Mouse (Mus musculus): ENCODE data around the gene Prdx5.

DNA sequence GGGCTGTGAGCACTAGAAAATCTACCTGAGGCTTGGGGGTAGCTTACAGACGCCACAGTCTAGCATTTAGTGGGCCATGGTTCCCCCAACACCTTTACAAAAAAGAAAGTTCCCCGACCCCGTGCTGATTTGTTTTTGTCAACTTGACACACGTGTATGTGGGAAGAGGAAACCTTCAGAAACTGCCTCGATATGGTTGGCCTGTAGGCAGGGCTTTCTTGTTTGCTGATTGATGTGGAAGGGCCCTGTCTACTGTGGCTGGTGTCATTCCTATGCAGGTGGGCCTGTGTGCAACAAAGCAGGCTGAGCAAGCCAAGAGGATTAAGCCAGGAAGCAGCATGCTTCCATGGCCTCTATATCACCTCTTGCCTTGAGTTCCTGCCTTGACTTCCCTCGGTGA is 3.1 kb upstream of the Prdx5 start:
- TF ChIP-seq ETS1 (conservative IDR thresholded peaks at IDR 0.05; ENCODE audit: low read depth, low read length) (no peak), MAFK (IDR thresholded peaks at IDR 0.05; ENCODE audit: insufficient replicate concordance, low read length) (no peak), PAX5 (IDR thresholded peaks at IDR 0.05; ENCODE audit: low read length) (no peak), CTCF (conservative IDR thresholded peaks at IDR 0.05 in 1 of 2, IDR thresholded peaks at IDR 0.05 in 1 of 2; ENCODE audit: low read depth in 2 of 2, low read length in 2 of 2) (no peak), CHD2 (IDR thresholded peaks at IDR 0.05; ENCODE audit: low read length) (no peak), SIN3A (IDR thresholded peaks at IDR 0.05; ENCODE audit: low read length) (no peak), POLR2A (IDR thresholded peaks at IDR 0.05; ENCODE audit: low read depth, low read length) (no peak), ZC3H11A (IDR thresholded peaks at IDR 0.05; ENCODE audit: low read depth, low read length) (no peak), RAD21 (IDR thresholded peaks at IDR 0.05; ENCODE audit: low read depth, low read length) (no peak), POLR2AphosphoS2 (IDR thresholded peaks at IDR 0.05; ENCODE audit: low read depth, low read length) (no peak), EP300 (IDR thresholded peaks at IDR 0.05; ENCODE audit: low read length) (no peak), NRF1 (IDR thresholded peaks at IDR 0.05; ENCODE audit: low read depth, low read length) (no peak)
